Mouse (Mus musculus) effector memory CD4-positive, alpha-beta T cell, adult 5 months (primary cell): ENCODE results near the gene 4930455H04Rik. TPM values are rescaled to one million over a fixed set of nuclear protein-coding genes. Genes with fewer than 3 reads are reported as not detected.

Source experiments
- polyA plus RNA-seq: library from polyadenylated mRNA; unstranded; fragments of 100-300 nt; shearing (Covaris generic); gene quantifications from one replicate; pipeline ENCODE4 v1.2.1, GENCODE M21; 2017

Gene 4930455H04Rik
- polyA plus RNA-seq: not detected

DNA sequence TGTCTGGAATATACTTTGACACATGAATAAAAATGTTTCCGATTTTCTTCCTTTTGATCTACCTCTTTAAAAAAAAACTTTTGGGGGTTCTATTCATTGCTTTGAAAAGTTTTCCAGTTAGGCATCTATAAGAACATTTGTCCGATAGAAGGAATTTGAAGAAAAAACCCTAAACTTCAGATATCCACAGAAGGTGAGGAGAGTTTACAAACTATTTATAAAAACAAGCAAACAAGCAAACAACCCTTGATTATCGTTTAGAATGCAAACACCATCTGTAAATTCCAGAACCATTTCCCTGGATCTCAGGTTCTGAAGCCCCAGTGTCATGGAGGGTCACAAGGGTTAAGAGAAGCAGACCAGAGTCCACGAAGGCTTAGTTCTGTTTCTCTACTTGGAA is at the start of gene 4930455H04Rik:
TSS of gene 4930455H04Rik (plus strand) at position 301 of the 400 bp plus-strand sequence.

DNA sequence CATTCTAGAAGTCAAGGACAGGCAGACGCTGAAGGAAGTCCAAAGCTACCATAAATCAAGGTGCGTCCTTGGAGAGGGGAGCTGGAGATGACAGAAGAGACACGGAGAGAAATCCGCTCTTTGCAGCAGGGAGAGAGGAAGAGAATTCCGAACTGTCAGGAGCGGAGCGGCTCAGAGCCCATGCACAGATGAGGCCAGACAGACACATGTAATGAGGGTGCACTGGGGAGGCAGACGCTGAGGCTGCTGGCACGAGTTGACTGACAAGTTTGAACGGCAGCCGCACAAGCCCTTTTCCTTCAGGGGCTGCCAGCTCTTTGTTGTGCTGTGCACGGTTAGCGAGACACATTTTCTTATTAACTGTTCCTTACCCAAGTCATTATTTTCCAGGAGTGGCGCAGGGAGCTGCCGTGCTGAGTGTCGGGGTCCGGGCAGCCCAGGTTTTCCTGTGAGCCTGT is 502 bp downstream of the 4930455H04Rik start, which contains the start of gene Palmd:
TSS of gene Palmd (minus strand) at position 448 of the 458 bp plus-strand sequence.

Other genes with a start within 250 kb of the 4930455H04Rik start
- 4.9 TPM for gene Agl, start 160.1 kb upstream of the 4930455H04Rik start, polyA plus RNA-seq
- 19.5 TPM for gene Frrs1, start 108.8 kb upstream of the 4930455H04Rik start, polyA plus RNA-seq
- gene Palmd, start 720 bp downstream of the 4930455H04Rik start, polyA plus RNA-seq: not detected